Mouse (Mus musculus): ENCODE measurements around the gene Dohh.
A peak's percentile ranks its signal among the peaks of the same experiment; 100 is the strongest.

Dohh gene

DNA sequence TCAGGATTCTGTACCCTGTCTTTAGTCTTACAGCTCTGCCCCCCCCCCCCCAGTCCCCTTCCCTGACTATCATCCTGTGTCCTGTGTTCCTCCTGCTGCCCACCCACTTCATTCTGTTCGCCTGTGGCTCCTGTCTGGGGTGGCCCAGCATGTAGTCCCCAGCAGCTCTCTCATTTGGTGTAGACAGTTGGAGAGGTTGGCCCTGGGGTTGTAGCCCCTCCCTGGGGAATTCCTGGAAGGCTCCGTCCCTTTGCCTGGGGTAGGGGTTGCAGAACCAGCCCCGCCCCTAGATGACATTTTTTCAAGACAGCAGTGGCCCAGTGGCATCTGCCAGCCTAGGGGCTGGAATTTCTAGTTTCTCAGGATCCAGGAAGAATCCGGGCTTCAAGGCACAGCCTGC is 26.0 kb upstream of the Dohh start:
- no peak for DNase-seq

- DNase-seq, result no peak
These were observed 25.4 kb upstream of the Dohh start for GRCm38 (mm10) chr10:81358841-81359240.

DNA sequence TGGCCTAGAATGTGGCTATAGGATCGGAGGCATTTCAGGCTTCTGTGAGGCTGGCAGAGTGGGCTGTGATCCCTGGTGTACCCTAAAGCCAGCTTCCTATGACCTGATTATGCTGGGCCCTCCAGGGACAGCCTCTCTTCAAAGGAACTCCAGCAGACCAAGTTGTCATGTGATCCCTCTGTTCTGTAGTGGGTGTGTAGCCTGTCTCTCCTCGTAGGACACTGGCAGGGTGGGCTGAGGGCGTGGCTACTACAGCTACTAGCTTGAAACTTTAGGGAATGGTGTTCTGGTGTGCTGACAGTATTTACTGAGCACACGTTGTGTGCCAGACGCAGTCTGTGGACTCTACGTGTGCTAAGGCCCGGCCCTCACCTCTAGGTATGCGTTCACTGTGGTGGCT is 23.5 kb upstream of the Dohh start:
- no peak for DNase-seq

GRCm38 (mm10) chr10:81362336-81362949 is 21.8 kb upstream of the Dohh start:
- no peak for DNase-seq

GRCm38 (mm10) chr10:81363436-81364346 is 20.5 kb upstream of the Dohh start:
- no peak for DNase-seq

GRCm38 (mm10) chr10:81364666-81365065 is 19.6 kb upstream of the Dohh start:
- no peak for DNase-seq

- DNase-seq, result peak; percentile 67
These were observed 19.2 kb upstream of the Dohh start for GRCm38 (mm10) chr10:81365073-81365472.

- no peak for DNase-seq
These were observed 18.4 kb upstream of the Dohh start, which contains the start of gene 4930404N11Rik for GRCm38 (mm10) chr10:81365672-81366476. Gene 4930404N11Rik (minus strand): TSS chr10:81365816.

- DNase-seq, result no peak
These were observed 17.6 kb upstream of the Dohh start for GRCm38 (mm10) chr10:81366477-81367206.

DNA sequence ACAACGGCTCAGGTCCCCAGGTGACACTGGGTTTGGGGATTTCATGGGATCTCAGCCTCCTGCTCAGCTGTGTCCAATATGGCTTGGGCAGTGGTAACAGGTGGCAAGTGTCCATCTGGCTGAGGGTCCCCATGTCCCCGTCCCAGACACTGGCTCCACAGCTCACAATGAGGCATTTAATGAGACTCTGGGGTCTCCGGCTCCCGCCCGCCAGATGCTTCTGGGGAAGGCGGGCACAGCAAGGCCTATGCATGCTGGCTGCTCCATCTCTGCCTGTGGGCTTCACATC is 17.1 kb upstream of the Dohh start:
- DNase-seq, result no peak

GRCm38 (mm10) chr10:81375322-81375721 is 8.9 kb upstream of the Dohh start:
- no peak for DNase-seq

- no peak for DNase-seq
These were observed 7.5 kb upstream of the Dohh start for GRCm38 (mm10) chr10:81376561-81377361.

GRCm38 (mm10) chr10:81377362-81377664 is 6.9 kb upstream of the Dohh start:
- DNase-seq, result no peak

DNA sequence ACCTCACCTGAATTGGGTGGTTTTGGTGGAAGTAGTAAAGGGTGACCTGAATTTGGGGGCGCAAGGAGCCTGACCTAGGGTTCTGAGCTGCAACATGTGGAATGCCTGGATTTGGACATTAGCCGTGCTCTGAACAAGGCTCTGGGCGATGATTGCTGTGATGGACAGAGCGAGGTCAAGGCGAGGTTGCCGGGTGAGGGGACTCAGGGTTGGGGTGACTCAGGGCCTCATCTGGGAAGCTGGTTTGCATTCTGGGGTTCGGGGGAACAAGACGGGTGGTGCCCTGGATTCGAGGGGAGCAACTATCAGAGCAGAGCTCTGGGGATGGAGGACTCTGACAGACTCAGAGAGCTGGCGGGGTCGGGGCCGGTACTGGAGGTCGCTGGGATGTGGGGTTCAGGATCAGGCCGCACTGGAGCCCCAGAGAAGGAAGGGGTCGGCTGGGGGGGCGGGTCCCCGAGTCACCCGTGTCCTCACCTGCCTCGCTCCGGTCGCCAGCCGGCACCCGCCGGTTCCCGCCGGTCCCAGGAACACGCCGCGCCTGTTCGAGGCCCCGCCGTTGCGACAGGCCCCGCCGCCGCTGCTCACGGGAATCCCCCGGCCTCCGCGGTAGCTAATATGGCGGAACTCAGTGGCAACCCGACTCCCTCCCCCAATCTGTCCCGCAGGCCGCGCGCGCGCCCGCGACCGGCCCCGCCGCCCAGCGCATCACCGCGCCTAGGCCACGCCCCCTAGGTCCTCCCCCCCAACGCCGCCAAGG is 6.3 kb upstream of the Dohh start, which contains the start of gene Fzr1:
Fzr1 (minus strand) TSS at position 724 of the 760 bp plus-strand sequence.
- DNase-seq, result no peak

- peak; percentile 100 for DNase-seq
These were observed 5.6 kb upstream of the Dohh start for GRCm38 (mm10) chr10:81378553-81379182.

- DNase-seq, result no peak
These were observed 5.1 kb upstream of the Dohh start for GRCm38 (mm10) chr10:81379183-81379553.

- DNase-seq, result no peak
These were observed 4.3 kb upstream of the Dohh start for GRCm38 (mm10) chr10:81379809-81380378.

DNA sequence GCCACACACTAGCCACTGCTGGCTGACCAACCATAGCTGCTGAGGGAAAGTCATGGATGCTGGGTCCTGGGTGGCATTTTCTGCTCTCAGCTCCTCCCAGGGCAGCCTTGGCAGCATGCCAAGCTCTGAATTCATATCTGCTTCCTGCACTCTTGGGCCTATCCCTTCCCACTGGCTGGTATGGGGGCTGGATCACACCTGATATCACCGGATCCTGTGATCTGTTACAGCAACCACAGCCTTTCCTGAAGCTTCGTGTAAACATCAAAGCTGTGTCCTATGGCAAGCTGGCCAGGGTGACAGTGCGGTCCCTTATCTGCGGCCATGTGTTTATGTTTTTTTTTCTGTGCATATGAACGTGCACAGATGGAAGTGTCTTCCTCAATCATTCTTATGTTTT is 2.2 kb upstream of the Dohh start:
- DNase-seq, result no peak

- no peak for DNase-seq
These were observed 366 bp downstream of the Dohh start for GRCm38 (mm10) chr10:81384605-81384982.

- DNase-seq, result no peak
These were observed 1.5 kb downstream of the Dohh start for GRCm38 (mm10) chr10:81385603-81386306.

Data from layer of hippocampus, adult 9-11 months (tissue).